Mouse (Mus musculus) common myeloid progenitor, adult 5-6 weeks (primary cell): ENCODE results near the gene 1110017D15Rik. TPM values are rescaled to one million over a fixed set of nuclear protein-coding genes. Genes with fewer than 3 reads are reported as not detected.
"Not testable (repeated sequence)": the region's sequence is repeated elsewhere in the genome, so short reads cannot be mapped to it uniquely, and the experiment has no call there.

Experiments used
- ATAC-seq: replicated peaks from 2 replicates; pipeline ENCODE4 v1.8.0; 2016; ENCODE audit warnings: low read depth, mild to moderate bottlenecking, moderate TSS enrichment, inconsistent platforms; ENCODE audit not compliant: poor library complexity, severe bottlenecking
- total RNA-seq: library from RNA; stranded (forward); fragments of 200-1000, 187-1606 nt; gene quantifications from 2 replicates; pipeline ENCODE4 v1.2.3, GENCODE M21; 2017

The 1110017D15Rik gene
- total RNA-seq, 1 experiment from 2014 or later, result not detected

DNA sequence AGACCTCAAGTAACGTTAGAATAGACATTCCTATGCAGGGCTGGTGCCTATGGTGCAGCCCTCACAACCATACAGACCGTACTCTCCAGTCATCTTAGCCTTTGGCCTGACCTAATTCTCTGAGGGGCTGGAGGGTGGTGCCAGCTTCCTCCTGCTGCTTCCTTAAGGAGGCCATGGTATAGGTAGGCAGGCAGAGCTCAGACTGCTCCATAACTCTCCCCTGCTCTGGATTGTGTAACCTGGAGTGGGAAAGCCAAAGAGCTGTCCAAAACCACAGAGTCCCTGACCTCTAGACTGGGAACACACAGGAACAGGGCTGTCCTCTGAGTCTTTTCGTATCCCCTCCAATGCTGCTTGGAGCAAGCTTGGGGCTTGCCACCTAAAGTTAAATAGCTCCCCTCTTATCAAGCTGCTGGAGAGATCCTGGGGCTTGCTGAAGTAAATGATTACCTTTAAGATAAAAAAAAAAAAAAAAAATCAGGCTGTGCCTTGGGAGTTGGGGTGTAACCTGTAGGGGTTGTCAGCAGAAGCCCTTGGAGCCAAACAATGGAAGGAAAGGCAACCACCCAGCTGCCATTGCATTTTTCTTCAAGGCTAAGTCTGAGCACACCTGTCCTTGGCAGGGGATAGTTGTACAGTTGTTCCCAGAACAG, 23.5 kb downstream of the 1110017D15Rik start:
- ATAC-seq, result no peak

DNA sequence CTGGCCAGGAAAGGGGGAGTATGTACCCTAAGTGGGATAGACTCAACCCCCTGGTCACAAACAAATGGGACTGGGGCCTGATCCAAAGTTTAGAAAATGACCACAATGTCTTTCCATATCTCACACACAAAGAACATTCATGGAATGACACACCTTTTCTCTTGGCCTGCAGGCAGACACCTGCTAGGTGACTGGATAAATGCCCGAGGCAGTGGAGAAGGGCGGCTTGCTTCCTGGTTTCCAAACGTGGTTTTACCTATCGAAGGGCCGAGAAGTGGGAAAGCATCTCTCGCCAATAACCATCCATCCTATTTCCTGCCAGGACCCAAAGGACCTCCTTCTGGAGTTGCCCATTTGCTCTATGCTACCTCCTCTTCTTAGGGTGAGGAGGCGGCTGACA, 24.2 kb downstream of the 1110017D15Rik start:
- no peak for ATAC-seq

DNA sequence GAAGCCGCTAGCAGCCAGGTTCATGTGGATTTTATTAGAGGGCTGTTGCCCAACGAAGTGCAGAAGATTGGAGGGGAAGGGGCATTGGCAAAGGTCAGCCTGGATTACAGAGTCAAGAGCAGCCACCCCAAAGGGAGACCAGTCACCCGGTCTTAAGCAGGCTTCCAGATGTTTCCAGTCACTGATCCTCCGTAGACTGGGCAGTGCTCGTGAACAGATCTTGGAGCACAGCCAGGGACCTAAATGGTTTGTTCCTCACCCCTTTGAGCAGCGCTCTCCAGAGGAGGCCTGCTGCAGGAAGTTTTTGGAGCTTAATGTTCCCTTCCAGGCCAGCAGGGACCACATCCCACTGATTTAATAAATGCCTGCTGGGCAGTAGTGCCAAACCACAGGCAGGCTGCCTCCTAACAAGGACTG, 35.5 kb downstream of the 1110017D15Rik start:
- no peak for ATAC-seq

DNA sequence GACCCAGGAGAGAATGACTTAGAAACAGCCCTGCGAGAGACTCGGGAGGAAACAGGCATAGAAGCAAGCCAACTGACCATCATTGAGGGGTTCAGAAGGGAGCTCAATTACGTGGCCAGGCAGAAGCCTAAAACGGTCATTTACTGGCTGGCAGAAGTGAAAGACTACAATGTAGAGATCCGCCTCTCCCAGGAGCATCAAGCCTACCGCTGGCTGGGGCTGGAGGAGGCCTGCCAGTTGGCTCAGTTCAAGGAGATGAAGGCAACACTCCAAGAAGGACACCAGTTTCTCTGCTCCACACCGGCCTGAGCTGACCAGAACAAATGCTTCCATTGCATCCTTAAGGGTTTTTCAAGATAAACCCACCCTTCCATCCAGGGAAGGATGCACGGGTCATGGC, 36.9 kb downstream of the 1110017D15Rik start:
- ATAC-seq, result no peak

DNA sequence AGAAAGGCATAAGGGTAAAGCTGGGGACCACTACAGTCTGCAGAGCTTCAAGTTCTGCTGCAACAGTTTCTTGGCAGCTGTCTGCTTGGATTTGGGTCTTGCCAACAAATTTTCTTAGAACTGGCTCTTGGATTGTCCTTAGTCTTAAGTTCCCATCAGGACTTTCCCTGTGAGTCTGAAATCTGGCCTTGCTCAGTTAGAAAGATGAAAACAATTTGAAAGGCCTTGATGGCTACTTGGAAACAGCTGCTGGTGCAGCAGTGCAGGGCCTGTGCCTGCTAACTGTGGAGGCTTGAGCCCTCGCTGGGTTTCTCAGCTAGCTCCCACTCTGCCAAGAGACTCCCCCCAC, 37.7 kb downstream of the 1110017D15Rik start:
- ATAC-seq, result no peak

- ATAC-seq, result no peak
These were observed 38.2 kb downstream of the 1110017D15Rik start for GRCm38 (mm10) chr4:41478751-41479455.

- ATAC-seq, result no peak
These were observed 39.4 kb downstream of the 1110017D15Rik start for GRCm38 (mm10) chr4:41477648-41478160.

DNA sequence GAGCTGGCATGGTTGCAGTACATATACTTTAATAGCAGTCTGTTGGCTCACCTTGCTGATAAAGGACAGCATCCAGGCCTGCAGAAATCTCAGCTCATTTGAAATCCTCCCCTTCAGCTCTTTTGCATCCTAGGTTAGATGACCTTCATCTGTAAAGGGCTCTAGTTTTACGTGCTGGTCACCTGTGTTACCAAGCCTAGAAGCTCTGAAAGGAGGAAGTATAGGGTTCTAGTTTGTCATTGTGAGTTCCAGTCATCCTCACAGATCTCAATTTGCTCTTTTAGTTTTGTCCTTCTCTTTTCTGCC, 45.8 kb downstream of the 1110017D15Rik start:
- ATAC-seq, result no peak

- ATAC-seq, result no peak
These were observed 46.3 kb downstream of the 1110017D15Rik start for GRCm38 (mm10) chr4:41470684-41471383.

- no peak for ATAC-seq
These were observed 47.0 kb downstream of the 1110017D15Rik start for GRCm38 (mm10) chr4:41470051-41470683.

GRCm38 (mm10) chr4:41469199-41469598, 47.9 kb downstream of the 1110017D15Rik start:
- no peak for ATAC-seq

DNA sequence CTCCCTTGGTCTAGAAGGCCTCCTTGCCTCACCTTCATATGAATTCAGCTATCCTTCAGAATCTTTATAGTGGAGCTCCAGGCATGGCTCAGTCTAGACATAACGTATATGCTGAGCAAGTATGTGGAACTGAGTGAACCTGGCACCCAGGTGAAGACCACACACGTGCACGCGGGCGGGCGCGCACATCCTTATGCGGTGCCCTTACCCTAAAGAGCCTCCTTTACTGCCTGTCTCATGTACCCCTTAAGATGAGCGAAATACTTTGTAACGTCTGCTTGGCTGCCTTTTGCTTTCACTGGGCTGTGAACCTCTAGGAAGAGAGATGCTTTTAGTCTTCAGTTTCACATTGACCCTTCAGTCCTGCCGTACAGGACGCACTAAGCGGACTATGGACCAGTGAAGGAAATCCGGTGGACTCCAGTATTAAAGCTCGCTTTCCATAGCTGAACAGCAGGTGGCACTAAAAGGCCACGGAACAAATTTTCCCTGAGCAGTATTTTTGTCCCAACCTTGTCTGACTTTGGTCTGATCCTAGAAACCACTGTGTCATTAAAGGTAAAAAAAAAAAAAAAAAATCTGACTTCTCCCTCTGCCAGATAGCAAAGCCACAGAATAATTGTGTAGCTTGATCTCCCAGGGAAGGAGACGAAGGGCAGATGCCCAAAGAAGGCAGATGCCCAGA, 48.6 kb downstream of the 1110017D15Rik start:
- 0 out of 2 replicates have a peak, but pooled peaks have one; percentile 24 for ATAC-seq

GRCm38 (mm10) chr4:41465287-41465665, 51.9 kb downstream of the 1110017D15Rik start:
- ATAC-seq, result 0 out of 2 replicates have a peak, but pooled peaks have one; percentile 1

GRCm38 (mm10) chr4:41464345-41465286, 52.5 kb downstream of the 1110017D15Rik start, which contains the start of the genes Kif24 and Nudt2:
Gene Kif24 (minus strand): TSS chr4:41464887.
Gene Nudt2 (plus strand): TSS chr4:41465151.
- ATAC-seq, result peak; percentile 92

- ATAC-seq, result not testable (repeated sequence)
These were observed 53.9 kb downstream of the 1110017D15Rik start for GRCm38 (mm10) chr4:41463051-41463738.

GRCm38 (mm10) chr4:41460690-41461089, 56.4 kb downstream of the 1110017D15Rik start:
- ATAC-seq, result no peak
